Mouse (Mus musculus) regulatory T cell (primary cell): ENCODE data around the gene Cdc20.

Experiments
- in situ Hi-C: fragments of 300-600 bp; cut with MboI, MseI; formaldehyde crosslinking; loops from one replicate; pipeline ENCODE4 v1.15.1; 2025; ENCODE audit warnings: high pct_unique_total_duplicates

Cdc20 gene

GRCm38 (mm10) chr4:118436820-118437603, at the start of gene Cdc20:
Cdc20 (minus strand) TSS chr4:118437352.
- in situ Hi-C loops = no loop called here

- in situ Hi-C loops = no loop called here
These were observed 39.8 kb upstream of the Cdc20 start for GRCm38 (mm10) chr4:118476773-118477530.

DNA sequence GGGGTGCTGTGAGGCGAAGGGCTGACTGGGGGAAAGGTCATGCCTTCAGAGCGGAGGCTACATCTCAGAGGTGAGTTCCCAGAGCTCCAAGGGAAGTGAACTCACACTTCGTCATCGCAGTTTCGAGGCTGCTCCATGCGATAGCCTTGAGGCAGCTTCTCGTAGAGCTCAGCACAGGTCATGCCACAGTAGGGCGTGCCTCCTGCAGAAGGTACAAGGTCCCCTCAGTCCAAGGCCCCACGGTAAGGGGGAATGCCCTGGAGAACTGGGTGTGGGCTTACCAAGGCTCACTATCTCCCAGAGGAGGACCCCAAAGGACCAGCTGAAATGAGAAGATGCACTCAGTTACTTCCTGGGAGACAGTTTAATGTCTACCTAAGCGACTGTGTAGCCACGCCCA, 35.5 kb upstream of the Cdc20 start:
- in situ Hi-C loops = no loop called here

DNA sequence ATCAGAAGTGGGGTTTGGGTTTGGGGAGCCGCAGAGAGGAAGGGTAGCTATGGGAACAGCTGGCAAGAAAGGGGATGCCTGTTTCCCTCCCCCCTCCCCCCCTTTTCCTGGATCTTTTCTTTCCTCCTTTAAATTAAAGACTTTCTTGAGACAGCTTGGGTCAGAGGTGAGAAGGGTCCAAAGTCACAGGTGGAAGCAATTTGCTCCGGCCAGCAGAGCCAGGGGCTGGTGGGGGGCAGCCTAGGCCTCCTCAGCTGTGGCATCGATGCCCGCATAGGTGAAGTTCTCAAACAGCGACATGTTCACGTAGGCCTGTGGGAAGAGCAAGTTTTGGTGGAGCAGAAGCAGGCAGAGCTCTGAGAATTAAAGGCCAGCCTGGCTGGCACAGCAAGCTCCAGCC, 34.1 kb upstream of the Cdc20 start:
- in situ Hi-C loops = no loop called here

DNA sequence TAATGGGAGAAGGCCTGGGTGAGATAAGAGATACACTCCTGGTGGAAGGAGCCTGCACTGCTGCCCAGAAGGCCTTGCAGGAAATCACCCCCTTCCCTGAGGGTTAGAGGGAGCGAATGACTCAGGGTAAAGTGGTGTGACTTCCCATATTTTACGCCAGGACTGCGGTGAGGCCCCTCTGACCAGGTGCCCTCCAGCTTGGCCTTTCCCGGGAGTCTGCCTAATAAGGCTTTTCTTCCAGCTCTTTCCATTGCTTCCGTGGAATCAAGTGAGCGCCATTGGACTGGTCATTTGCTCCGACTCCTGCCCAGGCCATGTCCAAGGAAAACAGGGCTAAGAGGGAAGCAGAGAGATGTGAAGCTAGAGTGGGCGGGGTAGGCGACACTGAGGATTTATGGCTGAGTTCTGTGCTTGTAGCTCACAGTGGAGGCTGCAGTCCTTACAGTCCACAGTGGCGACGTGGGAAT, 28.6 kb upstream of the Cdc20 start:
- in situ Hi-C loops = no loop called here

GRCm38 (mm10) chr4:118464956-118465355, 27.8 kb upstream of the Cdc20 start:
- in situ Hi-C loops = no loop called here

DNA sequence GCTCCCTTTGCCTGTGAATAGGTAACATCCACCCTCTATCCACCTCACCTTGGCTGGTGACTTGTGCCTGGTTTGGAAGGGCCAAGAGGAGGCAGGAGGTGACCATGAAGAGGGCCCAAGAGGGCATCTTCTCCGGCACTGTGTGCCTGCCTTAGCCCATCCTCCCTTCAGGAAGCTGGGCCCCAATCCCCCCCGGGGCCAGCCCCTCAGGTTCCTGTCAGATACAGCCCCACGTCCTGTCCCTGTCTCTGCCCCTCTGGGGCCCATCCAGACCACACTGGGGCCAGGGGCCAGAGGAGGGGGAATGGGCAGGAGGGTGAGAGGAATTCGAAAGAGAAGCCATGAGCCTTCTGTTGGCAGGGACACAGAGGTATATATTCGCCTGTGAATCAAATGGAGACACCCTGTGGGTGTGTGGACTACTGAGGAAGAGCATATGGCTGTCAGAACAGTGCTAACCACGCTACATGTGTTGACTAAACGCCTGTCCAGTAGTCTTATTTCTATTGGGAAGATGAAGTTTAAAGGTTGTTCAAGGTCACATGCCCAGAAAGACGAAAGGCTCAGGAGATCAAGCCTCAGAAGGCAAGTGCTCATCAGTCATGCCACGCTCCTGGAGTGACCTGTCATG, 20.3 kb upstream of the Cdc20 start, which contains the start of gene Mpl:
Mpl (minus strand) TSS at position 169 of the 631 bp plus-strand sequence.
- in situ Hi-C loops = no loop called here

GRCm38 (mm10) chr4:118446415-118447153, 9.4 kb upstream of the Cdc20 start:
- in situ Hi-C loops = no loop called here

DNA sequence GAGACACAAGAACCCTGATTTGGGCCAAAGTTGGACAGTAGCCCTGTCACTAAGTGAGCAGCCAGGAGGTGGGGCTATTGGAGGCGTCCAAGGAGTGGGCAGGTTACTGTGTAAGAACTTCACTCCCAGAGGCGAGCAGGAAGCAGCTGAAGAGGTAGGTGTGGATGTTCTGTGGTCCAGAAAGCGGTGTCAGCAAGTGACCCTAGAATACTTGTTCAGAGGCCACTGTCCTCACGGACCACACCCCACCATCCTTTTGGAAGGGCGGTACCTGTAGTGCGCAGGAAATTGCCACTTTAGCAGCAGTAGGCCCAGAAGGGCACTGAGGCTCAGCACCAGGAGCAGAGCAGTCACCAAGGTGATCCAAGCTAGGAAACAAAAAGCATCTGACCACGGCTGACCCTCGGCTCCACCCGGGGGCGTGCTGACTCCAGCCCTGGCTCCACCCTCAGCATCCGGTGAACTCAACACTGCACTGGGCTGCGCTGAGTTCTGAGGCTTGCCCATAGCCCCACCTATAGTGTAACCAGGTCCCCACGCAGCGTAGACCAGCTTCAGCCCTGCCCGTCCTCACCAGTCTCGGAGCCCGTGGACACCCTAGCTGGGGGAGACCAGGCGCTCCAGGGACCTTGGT, 8.7 kb upstream of the Cdc20 start:
- in situ Hi-C loops = no loop called here

GRCm38 (mm10) chr4:118445088-118445487, 7.9 kb upstream of the Cdc20 start:
- in situ Hi-C loops = no loop called here

- in situ Hi-C loops = no loop called here
These were observed 689 bp upstream of the Cdc20 start for GRCm38 (mm10) chr4:118437829-118438253.

GRCm38 (mm10) chr4:118432332-118432731, 4.8 kb downstream of the Cdc20 start:
- in situ Hi-C loops = loop anchor here (5.0 kb wide), 1 partner anchor 695 kb away; no protein-coding TSS in a partner anchor

DNA sequence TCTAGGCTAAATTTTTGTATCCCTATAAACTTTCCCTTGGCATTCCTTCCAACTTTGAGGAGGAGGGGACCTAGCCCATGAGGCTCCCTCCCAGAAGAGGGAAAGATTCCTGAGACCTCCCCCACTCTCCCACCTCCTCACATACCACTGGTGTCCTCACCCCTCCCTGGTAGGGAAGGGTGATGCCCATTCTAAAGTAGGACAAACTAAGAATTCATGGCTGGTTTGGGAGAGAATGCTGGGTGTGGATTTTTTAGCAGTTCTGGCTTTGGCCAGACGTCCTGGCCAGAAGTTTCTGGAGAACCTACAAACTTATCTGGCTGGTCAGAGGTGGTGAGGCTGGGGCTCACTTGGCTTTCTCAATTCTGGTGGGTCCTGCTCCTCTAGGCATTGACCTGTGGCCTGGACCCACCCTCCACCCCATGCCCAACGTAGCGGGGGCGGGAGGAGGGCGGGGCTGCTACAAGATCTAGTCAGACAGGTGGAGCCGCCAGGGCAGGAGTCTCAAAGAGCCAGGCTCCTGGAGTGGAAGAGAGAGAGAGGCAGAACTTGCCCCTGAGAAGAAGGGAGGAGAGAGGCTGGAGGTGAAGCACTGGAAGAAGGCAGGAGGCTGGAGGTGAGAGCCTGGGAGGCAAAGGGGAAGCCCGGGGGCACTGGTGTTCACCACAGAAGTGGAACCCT, 7.8 kb downstream of the Cdc20 start:
- in situ Hi-C loops = no loop called here

- in situ Hi-C loops = no loop called here
These were observed 8.5 kb downstream of the Cdc20 start for GRCm38 (mm10) chr4:118428531-118429214.

- in situ Hi-C loops = no loop called here
These were observed 9.2 kb downstream of the Cdc20 start, which contains the start of gene Elovl1 for GRCm38 (mm10) chr4:118427768-118428451. Elovl1 (plus strand) TSS chr4:118428093.

- in situ Hi-C loops = no loop called here
These were observed 9.8 kb downstream of the Cdc20 start for GRCm38 (mm10) chr4:118427415-118427767.

DNA sequence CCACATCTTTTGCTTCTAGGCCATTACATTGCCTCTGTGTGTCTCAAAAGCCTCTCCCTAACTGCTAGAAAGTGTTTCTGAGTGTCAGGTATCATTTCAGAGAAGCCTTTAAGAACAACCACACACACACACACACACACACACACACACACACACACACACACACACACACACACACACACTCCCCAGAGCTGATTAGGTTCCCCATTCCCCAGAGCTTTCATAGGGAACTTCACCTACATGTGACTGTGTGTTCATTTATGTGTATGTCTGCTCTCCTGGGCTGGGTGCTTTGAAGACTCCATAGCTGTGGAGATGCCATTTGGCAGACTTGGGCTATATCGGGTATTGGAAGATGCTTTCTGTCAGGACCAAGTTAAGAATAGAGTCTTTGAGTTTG, 11.8 kb downstream of the Cdc20 start:
- in situ Hi-C loops = no loop called here

DNA sequence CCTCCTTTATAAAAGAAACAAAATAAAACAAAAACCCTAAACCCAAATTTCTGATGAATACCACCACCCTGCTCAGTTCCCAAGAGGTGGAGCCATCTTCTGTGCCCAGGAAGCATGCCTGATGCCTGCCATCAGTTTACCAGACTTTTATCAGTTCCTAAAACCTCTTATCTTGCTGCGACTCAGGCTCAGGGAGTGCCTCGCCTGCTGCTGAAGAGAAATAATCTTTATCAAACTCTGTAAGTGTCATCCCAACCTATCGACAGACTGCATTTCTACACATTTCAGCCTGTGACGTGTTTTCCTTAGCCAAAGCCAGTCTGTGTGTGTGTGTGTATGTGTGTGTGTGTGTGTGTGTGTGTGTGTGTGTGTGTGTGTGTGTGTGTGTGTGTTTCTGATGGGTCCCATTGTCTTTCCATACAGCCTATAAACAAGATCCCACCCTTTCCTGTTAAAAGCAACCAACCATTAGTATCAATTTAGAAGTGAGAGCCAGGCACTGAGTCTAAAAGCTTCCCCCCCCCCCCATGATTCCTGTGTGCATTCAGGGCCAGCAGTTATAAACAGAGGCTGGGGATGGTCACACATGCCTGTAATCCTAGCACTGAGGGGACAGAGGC, 12.5 kb downstream of the Cdc20 start:
- in situ Hi-C loops = no loop called here

DNA sequence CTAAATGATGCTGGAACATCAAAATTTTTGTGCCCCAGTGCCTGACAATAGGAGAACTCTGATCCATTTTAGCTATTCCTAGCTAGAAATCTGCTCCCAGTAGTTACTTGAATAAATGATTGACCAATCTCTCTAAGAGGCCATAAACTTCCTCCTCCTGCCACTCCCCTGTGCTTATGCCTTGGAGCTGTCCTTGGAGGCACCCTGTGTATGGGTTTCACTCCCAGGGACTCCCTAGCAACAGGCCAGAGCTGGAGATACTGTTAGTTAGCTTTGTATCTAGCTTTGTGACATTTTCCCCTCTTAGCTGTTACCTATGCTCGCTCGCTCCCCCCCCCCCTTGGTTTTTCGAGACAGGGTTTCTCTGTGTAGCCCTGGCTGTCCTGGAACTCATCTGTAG, 15.8 kb downstream of the Cdc20 start:
- in situ Hi-C loops = no loop called here
